Mouse (Mus musculus) kidney, adult 2 months (tissue): ENCODE results near the gene Nek8.

ENCODE experiments used
- CTCF ChIP-seq: fragments of 200-500 bp; conservative IDR thresholded peaks from 2 replicates; pipeline ENCODE4 v1.5.1; 2011; ENCODE audit warnings: low read depth, mild to moderate bottlenecking, control low read depth, low read length, moderate library complexity, mixed read lengths; ENCODE audit not compliant: insufficient read depth, insufficient read length
- POLR2A ChIP-seq: fragments of 200-500 bp; IDR thresholded peaks from one replicate; pipeline ENCODE4 v1.6.1; 2011; ENCODE audit warnings: low read depth, low read length, control low read depth

DNA sequence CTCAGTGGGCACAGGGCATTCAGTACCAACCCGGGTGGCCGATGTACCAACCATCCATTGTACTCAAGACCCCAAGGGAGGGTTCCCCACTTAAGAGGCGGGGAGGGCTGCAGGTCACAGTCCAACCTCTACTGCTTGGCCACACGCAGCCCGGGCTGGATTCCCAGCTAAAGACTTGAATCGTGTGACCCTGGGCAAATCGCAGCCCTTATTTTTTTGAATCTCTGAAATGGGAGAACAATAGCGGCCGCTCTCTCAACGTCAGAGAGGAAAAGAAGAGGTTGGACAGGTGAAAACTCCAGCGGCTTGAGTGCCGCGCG is 11.9 kb downstream of the Nek8 start:
- TF ChIP-seq CTCF (no peak), POLR2A (no peak)
